Mouse (Mus musculus) midbrain, embryonic 16.5 days (tissue): ENCODE results near the gene Colgalt2. TPM values are rescaled to one million over a fixed set of nuclear protein-coding genes. Genes with fewer than 3 reads are reported as not detected.

Experiments used
- ATAC-seq: fragments of 200-750 bp; cut with Nextera tagmentation; 2 replicates; pipeline ENCODE4 v1.8.0; 2017; ENCODE audit warnings: moderate TSS enrichment
- H3K27ac ChIP-seq: fragments of 300-500 bp; sonication (generic); 2 replicates; pipeline ENCODE4 v1.5.1; 2014; ENCODE audit warnings: mild to moderate bottlenecking, low read length, mixed read lengths
- H3K27me3 ChIP-seq: fragments of 300-500 bp; sonication (generic); 2 replicates; pipeline ENCODE4 v1.6.1; 2014; ENCODE audit warnings: low read depth, low read length, mixed read lengths; ENCODE audit not compliant: control insufficient read depth, insufficient read depth
- H3K36me3 ChIP-seq: fragments of 300-500 bp; sonication (generic); 2 replicates; pipeline ENCODE4 v1.6.1; 2014; ENCODE audit warnings: mild to moderate bottlenecking, low read length, moderate library complexity, mixed read lengths; ENCODE audit not compliant: control insufficient read depth, insufficient read depth
- H3K4me1 ChIP-seq: fragments of 300-500 bp; sonication (generic); 2 replicates; pipeline ENCODE4 v1.6.1; 2014; ENCODE audit warnings: mild to moderate bottlenecking, low read length, mixed read lengths; ENCODE audit not compliant: control insufficient read depth, insufficient read depth
- H3K4me2 ChIP-seq: fragments of 300-500 bp; sonication (generic); 2 replicates; pipeline ENCODE4 v1.6.1; 2014; ENCODE audit warnings: mild to moderate bottlenecking, low read length, mixed read lengths
- H3K4me3 ChIP-seq: fragments of 300-500 bp; sonication (generic); 2 replicates; pipeline ENCODE4 v1.5.1; 2014; ENCODE audit warnings: low read depth, mild to moderate bottlenecking, low read length, moderate library complexity, mixed read lengths
- H3K9ac ChIP-seq: fragments of 300-500 bp; sonication (generic); 2 replicates; pipeline ENCODE4 v1.6.1; 2014; ENCODE audit warnings: low read depth, low read length, mixed read lengths
- H3K9me3 ChIP-seq: fragments of 300-500 bp; sonication (generic); replicated peaks from 2 replicates; pipeline ENCODE4 v1.6.1; 2014; ENCODE audit warnings: mild to moderate bottlenecking, low read length, mixed read lengths; ENCODE audit not compliant: control insufficient read depth, poor library complexity, severe bottlenecking
- WGBS: fragments of 180-500 bp; shearing (Covaris S2); extraction: QIAGEN DNeasy Blood & Tissue Kit; methylation state at CpG from one replicate; pipeline ENCODE4 v1.1.7; 2014; 5-methylcytosine and 5-hydroxymethylcytosine counted together
- polyA plus RNA-seq: library from polyadenylated mRNA; unstranded; fragments of >200 nt; fragmentation: Nextera tagmentation; extraction: Ambion mirVana; gene quantifications from 2 replicates; pipeline ENCODE4 v1.2.1, GENCODE M21; 2015

Gene Colgalt2
- polyA plus RNA-seq, 1 experiment from 2014 or later = 5.1 TPM

DNA sequence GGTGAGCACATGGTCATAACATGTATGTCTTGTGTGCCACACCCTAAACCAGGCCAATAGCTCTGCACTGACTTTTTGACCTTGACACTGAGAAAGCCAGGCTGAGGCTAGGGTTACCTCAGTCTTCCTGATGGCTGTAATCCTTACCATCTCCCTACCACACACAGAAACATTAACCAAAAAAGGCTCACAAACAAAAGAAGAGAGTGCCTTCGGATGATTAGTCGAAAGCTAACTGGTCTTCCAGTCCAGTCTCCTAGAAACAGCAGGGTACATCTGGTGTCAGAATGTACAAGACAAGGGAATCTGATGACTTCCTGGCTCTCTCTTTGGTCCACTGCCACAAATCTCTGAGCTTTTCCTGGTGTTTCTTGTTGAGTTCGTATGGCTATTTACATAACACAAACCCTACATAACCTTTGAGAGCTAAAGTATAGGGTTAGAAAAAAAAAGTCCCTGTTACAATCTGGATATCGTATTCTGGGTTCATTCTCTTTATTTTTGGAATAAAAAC, 117.5 kb downstream of the Colgalt2 start:
- H3K9ac ChIP-seq = no peak overlapping the region
- WGBS = 81% methylated on average over 4 of the region's 4 CpGs
- H3K27ac ChIP-seq = no peak overlapping the region
- H3K4me2 ChIP-seq = no peak overlapping the region
- no peaks in the 10 kb centered on the region for H3K36me3 ChIP-seq
- H3K27me3 ChIP-seq = no peaks in the 10 kb centered on the region
- H3K4me1 ChIP-seq = no peaks in the 10 kb centered on the region
- no peaks in the 10 kb centered on the region for H3K9me3 ChIP-seq
- no peak overlapping the region for H3K4me3 ChIP-seq
- ATAC-seq = no peak

GRCm38 (mm10) chr1:152518971-152519370, 119.3 kb downstream of the Colgalt2 start:
- Histone ChIP-seq H3K4me1 (no peaks in the 10 kb centered on the region), H3K9me3 (no peaks in the 10 kb centered on the region), H3K27ac (no peak overlapping the region), H3K4me3 (no peak overlapping the region), H3K9ac (no peak overlapping the region), H3K36me3 (no peaks in the 10 kb centered on the region), H3K27me3 (no peaks in the 10 kb centered on the region), H3K4me2 (no peak overlapping the region)
- 91% methylated on average over 8 of the region's 8 CpGs for WGBS
- ATAC-seq = no peak

DNA sequence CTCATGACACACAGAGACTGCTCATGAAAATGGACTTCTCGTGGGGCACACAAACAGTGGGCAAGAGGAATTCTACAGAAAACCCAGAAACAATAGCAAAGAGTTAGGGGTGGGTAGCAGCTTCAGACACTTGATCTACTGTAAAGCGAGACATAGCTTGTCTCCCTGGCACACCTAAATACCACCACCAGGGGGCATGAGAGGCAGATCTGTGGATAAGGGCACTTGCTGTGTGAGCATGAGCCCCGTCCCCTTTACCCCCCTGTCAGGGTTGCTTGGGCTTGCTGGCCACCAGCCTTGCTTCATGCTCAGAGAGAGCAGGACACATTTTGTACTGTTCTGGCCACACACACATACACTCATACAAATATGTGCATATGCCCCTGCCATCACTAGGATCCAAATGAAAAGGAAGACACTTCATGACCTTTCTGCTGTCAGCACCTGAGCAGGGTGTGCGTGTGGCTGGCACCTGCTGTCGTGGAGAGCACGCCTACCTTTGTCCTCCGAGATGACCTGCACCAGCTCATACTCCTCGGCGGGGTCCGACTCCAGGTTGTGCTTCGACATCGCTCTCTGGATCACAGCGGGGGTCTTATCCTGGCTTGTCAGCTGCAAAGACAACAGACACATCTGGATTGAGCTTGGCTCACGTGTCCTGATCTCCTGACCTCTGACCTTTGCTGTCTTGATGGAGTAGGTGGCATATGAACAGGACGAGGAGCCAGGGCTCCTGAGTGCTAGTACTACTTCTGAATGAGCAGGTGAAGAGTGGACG, 121.4 kb downstream of the Colgalt2 start:
- Histone ChIP-seq H3K9ac (no peak overlapping the region), H3K4me1 (no peaks in the 10 kb centered on the region), H3K9me3 (no peaks in the 10 kb centered on the region), H3K36me3 (no peaks in the 10 kb centered on the region), H3K4me3 (no peak overlapping the region), H3K27me3 (no peaks in the 10 kb centered on the region), H3K27ac (no peak overlapping the region), H3K4me2 (no peak overlapping the region)
- WGBS = 77% methylated on average over 16 of the region's 16 CpGs
- ATAC-seq = no peak

GRCm38 (mm10) chr1:152522226-152522625, 122.6 kb downstream of the Colgalt2 start:
- H3K4me1 ChIP-seq = no peaks in the 10 kb centered on the region
- no peak for ATAC-seq
- H3K27me3 ChIP-seq = no peaks in the 10 kb centered on the region
- no peaks in the 10 kb centered on the region for H3K36me3 ChIP-seq
- H3K27ac ChIP-seq = no peak overlapping the region
- H3K4me3 ChIP-seq = no peak overlapping the region
- H3K9ac ChIP-seq = no peak overlapping the region
- H3K9me3 ChIP-seq = no peaks in the 10 kb centered on the region
- WGBS = 88% methylated on average over 3 of the region's 3 CpGs
- no peak overlapping the region for H3K4me2 ChIP-seq

DNA sequence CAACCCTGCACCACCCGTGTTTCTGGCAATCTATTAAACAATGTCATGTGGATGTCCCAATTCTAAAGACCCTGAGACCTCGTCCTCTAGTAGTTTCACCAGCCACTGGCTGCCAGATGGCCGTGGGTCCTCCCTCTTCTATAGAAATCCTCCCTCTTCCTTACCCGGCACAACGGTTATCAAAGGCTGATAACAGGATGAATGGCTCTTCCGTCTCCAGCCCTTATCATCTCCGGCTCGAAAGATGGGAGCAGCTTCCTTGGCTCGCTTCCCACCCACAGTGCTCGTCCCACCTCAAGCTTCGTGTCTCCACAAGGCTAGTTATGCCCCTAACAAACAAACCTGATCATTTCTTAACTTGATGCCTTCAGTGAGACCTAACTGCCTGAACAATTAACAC, 123.7 kb downstream of the Colgalt2 start:
- no peaks in the 10 kb centered on the region for H3K9me3 ChIP-seq
- no peak overlapping the region for H3K4me2 ChIP-seq
- no peaks in the 10 kb centered on the region for H3K4me1 ChIP-seq
- no peak for ATAC-seq
- WGBS = 87% methylated on average over 11 of the region's 11 CpGs
- H3K4me3 ChIP-seq = no peak overlapping the region
- H3K9ac ChIP-seq = no peak overlapping the region
- H3K27me3 ChIP-seq = no peaks in the 10 kb centered on the region
- no peaks in the 10 kb centered on the region for H3K36me3 ChIP-seq
- no peak overlapping the region for H3K27ac ChIP-seq

DNA sequence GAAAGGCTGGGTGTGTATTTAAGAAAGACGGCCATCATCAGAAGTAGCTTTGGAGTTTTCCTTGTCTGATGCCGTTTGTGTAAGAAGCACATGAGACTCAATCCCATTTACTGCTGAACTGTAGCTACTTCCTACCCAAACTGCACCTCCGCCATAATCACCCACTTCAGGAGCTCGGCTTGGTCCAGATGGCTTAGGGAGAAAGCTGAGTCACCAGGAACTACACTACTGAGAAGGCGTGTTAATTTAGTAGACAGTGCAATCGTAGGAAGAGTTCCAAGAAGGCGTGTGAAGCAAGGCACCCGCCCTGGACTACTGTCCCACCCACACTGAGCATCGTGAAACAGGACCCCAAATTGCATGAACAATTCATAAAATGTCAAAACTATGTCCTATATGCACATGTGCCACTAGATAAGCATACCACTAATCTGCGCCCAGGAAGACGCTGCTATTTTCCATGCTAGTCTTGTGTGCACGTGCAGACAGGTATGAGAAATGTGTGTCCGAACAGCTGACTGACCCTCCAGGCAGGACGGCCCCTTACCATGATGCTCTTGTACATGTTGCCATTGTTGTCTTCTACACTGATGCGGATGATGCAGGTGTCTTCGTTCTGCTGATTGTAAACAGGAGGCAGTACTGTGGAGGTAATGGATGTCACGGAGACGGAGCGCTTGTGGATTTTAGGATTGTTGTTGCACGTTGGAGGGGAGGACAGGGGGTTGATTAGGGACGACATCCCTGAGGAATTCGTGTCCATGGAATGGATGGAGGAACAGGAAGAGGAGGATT, 124.7 kb downstream of the Colgalt2 start:
- WGBS = 91% methylated on average over 22 of the region's 22 CpGs
- H3K27me3 ChIP-seq = no peaks in the 10 kb centered on the region
- ATAC-seq = peak; percentile 15; the same call in 1 of the 2 replicates
- H3K27ac ChIP-seq = no peak overlapping the region
- no peak overlapping the region for H3K4me3 ChIP-seq
- H3K4me1 ChIP-seq = no peaks in the 10 kb centered on the region
- no peak overlapping the region for H3K9ac ChIP-seq
- no peaks in the 10 kb centered on the region for H3K9me3 ChIP-seq
- no peak overlapping the region for H3K4me2 ChIP-seq
- no peaks in the 10 kb centered on the region for H3K36me3 ChIP-seq

DNA sequence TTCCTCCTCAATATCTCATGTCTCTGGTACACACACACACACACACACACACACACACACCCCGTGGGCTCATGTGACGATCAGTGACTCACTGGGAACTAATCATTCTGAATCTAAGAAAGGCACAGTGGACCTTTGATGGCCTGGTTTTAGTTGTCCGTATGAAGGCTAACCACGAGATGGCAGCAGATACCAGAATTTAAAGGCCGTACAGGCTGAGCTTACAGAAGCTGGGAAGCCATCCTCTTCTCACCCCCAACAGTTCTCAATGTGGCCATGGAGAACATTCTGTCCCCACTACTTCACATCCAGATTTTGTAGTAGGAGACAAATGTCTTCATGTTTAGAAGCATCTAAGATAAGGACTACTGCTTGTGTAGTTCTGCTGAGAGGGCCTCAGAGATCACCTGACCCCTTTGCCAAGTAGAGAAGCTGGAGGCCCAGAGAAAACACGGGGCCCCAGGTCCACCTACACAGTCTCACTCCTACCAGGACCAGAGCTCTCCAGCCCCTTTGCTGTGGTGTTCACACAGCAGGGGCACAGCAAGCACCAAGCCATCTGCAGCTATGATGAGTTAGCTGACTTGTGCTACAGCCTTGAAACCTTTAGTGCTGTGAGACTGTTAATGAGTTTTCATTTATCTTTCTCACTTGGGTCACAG, 125.5 kb downstream of the Colgalt2 start:
- peak; percentile 87 for ATAC-seq
- no peaks in the 10 kb centered on the region for H3K4me1 ChIP-seq
- H3K4me2 ChIP-seq = no peak overlapping the region
- 22% methylated on average over 6 of the region's 6 CpGs for WGBS
- no peak overlapping the region for H3K4me3 ChIP-seq
- no peak overlapping the region for H3K9ac ChIP-seq
- no peaks in the 10 kb centered on the region for H3K9me3 ChIP-seq
- no peaks in the 10 kb centered on the region for H3K27me3 ChIP-seq
- no peak overlapping the region for H3K27ac ChIP-seq
- H3K36me3 ChIP-seq = no peaks in the 10 kb centered on the region

- Histone ChIP-seq H3K27ac (no peak overlapping the region), H3K4me1 (no peaks in the 10 kb centered on the region), H3K36me3 (no peaks in the 10 kb centered on the region; the same call in 1 of the 2 replicates), H3K27me3 (no peaks in the 10 kb centered on the region), H3K4me2 (no peak overlapping the region), H3K4me3 (no peak overlapping the region), H3K9me3 (no peaks in the 10 kb centered on the region), H3K9ac (no peak overlapping the region)
- WGBS = 65% methylated on average over 9 of the region's 9 CpGs
- ATAC-seq = no peak
Observed at GRCm38 (mm10) chr1:152526154-152526553, 126.5 kb downstream of the Colgalt2 start.
